Mouse (Mus musculus) brain, embryonic 18.5 days (tissue): Measurements from ENCODE around the gene Gm13723.

Experiments
- DNase-seq: peaks from one replicate; pipeline ENCODE4 v3.0.0-alpha.2; 2012; ENCODE audit warnings: low read depth, low spot score

The Gm13723 gene

DNA sequence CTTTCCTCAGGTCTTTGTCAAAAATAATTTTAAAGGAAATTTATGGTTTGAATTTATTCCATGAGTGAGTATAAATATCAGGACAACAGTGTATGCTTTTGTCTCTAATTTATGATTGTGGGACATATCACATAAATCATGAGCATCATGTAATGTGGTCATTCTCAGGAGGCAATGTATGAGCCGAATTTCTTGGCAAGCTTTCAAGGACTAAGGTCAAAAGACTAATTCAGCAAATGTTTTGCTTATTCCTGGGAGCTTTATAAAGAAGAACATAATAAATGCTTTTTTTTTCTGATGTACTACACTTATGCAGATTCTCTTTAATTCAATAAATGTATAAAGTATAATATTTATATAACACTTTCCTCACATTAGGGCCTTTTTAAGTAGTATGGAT, at the start of gene Gm13723:
Gene Gm13723, minus strand, starts transcription at position 101 of the 400 bp plus-strand sequence.
- DNase-seq = no peak

DNA sequence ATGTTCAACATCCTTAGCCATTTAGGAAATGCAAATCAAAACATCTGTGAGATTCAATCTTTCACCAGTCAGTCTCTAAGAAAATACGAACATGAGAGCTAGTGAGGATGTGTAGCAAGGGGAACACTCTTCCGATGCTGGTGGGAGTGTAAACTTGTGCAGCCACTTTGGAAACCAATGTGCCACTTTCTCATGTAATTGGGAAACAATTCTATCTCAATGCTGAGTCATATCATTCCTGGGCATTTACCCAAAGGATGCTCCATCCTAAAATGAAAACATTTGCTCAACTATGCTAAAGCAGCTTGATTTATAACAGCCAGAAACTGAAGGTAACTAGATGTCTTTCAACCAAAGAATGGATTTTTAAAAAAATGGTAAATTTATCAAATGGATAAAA, 31.0 kb upstream of the Gm13723 start:
- DNase-seq = no peak

DNA sequence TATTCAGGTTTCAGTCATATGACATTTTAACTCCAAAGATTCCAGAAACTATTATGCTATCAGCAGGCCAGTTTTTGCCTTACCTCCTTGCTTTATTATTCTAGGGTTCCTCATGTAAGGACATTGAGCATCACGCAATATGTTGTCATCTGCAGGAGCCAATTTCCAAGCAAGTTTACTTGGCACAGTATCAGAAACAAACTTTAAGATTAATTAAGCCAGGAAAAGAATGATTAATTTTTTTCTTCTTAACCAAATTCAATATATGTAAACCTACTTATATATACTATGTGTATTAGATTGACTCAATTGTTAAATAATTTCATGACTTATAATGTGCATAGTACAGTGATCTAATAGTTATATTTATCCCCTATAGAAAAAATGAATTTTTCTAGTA, 17.5 kb upstream of the Gm13723 start, which contains the start of gene Olfr1097:
Gene Olfr1097, minus strand, starts transcription at position 101 of the 400 bp plus-strand sequence.
- no peak for DNase-seq

DNA sequence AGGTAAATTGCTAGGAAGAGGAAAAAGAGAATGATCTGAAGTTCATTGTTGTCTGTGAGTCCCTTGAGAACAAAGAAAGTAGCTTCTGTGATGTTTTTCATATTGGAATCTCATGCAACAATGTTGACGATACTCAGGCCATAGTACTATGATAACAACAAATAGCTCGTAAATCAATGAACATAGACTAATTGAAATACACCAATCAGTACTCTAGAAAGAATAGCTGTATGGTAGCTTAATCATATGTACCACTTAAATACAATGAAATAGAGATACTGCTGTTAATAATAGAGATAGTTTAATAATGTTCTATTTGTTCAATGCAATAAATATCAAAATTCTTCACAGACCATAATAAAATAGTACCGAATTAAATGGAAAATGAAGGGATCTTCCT, 23.0 kb downstream of the Gm13723 start, which contains the start of gene Olfr1095:
Gene Olfr1095, minus strand, starts transcription at position 101 of the 400 bp plus-strand sequence.
- no peak for DNase-seq

DNA sequence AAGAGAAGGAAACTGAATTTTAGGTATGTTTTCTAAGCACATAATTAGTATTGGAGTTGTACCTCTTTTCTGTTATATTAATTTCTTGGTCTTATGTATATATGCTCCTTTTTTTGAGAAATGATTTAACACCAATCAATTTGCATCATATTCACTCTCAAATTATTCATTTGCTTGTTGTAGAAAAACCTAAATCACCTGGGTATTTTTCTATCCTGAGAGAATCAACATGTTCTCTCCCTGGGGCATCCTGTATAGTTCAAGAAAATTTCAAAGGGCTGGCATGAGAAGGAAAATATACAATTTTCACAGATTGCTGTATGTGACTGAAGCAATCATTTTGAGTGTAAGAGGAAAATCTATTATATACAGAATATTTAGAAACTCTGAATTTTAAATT, 50.2 kb downstream of the Gm13723 start, which contains the start of gene Olfr1094:
Gene Olfr1094, plus strand, starts transcription at position 301 of the 400 bp plus-strand sequence.
- DNase-seq = no peak
